Mouse (Mus musculus): Measurements from ENCODE around the gene Olfr993.

The Olfr993 gene

DNA sequence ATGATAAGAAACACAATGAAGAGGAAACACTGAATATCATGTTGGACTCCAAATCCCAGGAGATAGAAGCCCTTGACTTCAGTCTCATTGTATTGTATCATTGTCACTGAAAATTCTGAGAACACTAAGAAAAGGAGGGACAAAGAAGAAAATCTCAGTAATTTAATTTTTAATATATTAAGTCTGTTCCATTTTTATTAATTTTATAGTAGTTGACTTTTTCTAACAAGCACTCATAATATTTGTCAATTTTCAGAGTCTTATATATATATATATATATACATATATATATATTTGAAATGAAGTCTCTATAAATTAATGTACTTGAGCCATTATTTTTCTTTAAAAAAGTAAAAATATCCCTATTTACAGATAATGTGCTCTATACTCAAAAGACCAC, at the start of gene Olfr993:
Olfr993 (minus strand) TSS at position 101 of the 400 bp plus-strand sequence.
- DNase-seq, result no peak

DNA sequence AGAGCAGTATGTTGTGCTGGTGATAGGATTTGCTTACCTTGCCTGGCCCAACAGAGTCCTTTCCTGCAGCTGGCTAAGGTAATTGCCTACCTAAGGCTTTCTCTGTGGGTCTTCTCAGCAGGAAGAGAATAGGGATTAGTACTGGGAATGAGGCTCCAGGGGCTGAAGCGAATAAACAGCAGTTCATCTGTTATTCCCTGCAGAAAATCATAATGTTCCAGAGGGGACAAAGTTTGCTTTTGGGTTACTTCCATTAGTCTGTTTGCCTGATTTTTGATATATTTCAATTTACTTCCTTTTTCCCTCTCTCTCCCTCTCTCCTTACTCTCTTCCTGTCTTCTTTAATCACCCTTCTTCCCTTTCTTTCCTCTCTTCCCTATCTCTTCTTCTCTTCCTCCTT, 28.9 kb upstream of the Olfr993 start, which contains the start of gene Olfr995:
Olfr995 (minus strand) TSS at position 101 of the 400 bp plus-strand sequence.
- no peak for DNase-seq

DNA sequence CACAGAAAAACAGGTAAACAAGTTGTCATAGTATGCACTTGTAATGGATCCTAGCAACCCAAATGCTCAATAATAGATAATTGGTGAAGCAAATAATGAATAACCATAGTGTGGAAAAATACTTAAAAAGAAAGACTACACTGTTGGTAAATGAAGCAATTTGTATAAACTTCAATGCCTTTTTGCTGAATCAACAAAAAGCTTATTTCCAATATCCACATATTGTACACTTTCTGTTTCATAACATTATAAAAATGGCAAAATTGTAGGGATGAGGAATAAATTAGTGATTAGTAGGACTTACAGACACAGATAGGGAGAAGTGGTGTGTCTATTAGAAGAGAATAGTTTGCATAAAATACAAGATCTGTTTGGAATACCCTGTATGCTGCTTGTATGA, 27.9 kb upstream of the Olfr993 start:
- DNase-seq, result no peak

DNA sequence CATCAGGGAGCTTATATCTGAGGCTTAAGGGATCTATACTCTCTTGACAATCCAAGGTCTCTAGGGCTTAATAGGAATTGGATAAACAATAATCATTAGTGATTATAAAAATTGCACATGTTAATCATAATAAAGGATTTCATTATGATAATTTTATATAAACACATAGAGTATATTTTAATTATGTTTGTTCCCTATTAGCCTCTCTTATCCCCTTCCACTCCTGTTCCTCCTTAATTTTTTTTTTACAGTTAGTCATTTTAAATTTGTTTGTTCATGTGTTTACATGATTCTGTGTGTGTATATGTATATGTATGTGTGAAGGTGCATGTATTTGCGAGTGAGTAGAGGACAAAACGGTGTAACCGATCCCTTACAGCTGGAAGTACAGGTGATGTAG, 21.7 kb upstream of the Olfr993 start, which contains the start of gene Olfr994:
Olfr994 (minus strand) TSS at position 101 of the 400 bp plus-strand sequence.
- no peak for DNase-seq

DNA sequence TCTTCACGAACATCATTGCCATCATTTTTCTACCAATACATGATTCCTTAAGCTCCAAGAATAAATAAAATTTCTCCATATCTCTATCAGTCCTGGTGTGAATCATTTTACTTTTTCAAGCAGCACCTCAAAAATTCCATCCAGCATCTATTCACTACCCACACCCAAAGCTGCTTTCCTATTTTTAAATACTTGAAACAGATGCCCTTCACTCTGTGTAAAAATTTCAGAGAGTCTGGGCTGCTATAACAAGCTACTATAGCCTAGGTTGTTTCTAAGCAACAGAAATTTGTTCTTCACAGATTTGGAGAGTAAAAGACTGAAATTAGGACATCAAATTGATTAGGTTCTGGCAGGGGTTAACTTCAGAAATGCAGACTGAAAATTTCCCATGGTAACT, 11.2 kb upstream of the Olfr993 start:
- DNase-seq, result no peak

DNA sequence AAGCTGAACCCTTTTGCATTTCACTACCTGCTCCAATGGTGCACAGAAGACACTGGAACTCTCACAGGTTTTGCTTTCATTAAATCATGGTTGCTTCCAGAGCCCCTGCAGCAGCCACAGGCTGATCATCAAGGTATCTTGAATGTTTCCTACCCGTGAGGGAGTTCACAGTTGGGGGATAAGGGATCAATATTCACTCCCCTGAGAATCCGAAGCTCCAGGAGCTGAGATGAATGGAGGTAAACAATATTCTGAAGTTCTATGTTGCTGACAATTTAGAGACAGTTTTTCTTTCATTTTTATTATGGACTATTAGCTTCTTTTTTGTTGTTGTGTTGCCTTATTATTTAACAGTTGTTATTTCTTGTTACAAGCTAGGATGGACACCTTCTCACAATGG, 5.3 kb downstream of the Olfr993 start, which contains the start of gene Olfr992:
Olfr992 (minus strand) TSS at position 101 of the 400 bp plus-strand sequence.
- no peak for DNase-seq
